ENCODE assay signal across 8 mouse cellular contexts in the genomic region with DNA sequence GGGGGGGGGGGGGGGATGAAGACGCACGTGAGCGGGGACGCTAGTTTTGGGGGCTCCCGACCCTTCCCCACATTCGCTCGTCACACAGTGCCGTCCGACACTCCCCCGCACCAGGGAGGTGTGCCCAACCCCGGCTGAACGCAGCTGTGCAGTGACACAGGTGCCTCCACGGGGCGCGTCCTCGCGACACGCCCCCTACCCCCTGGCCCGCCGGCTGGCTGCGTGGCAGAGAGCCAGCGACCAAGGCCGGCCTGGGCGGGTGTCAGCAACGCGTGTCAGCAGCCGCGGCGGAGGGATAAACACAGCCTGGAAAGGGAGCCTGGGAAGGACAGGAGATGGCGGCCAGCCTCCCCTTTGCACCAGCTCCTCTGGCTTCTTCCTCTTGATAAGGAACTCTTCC. TPM values are rescaled to one million over a fixed set of nuclear protein-coding genes. Genes with fewer than 3 reads are reported as not detected.
DNase-seq lines count a peak whose midpoint lies in the region; ATAC-seq and TF ChIP-seq lines count a peak whose summit lies in the region.

No protein-coding gene starts in this region.

- no peak for TF ChIP-seq POLR2A in cortical plate, adult 2 months (IDR thresholded peaks at IDR 0.05; ENCODE audit: extremely low read depth, insufficient read depth, low read length)
- TF ChIP-seq POLR2A in small intestine, adult 2 months (IDR thresholded peaks at IDR 0.05; ENCODE audit: low read depth, low read length) = no peak

- peak overlapping the region; percentile 53 for H3K4me3 ChIP-seq in left cerebral cortex, adult 2 months
- peak overlapping the region; percentile 50 for H3K4me3 ChIP-seq in cortical plate, adult 2 months (ENCODE audit: insufficient read depth, low read length)
- peak overlapping the region; percentile 48 for H3K4me3 ChIP-seq in hindbrain, embryonic 12.5 days
- peak overlapping the region; percentile 45 for H3K4me3 ChIP-seq in liver, embryonic 16.5 days (ENCODE audit: low read depth, low read length)
- peak overlapping the region; percentile 68 for H3K4me3 ChIP-seq in small intestine, adult 2 months (ENCODE audit: low read depth, low read length)

- H3K4me2 ChIP-seq in hindbrain, embryonic 12.5 days (replicated peaks) = peak overlapping the region; percentile 98
- peak overlapping the region; percentile 65 for H3K4me2 ChIP-seq in liver, embryonic 16.5 days (ENCODE audit: low read depth, low read length)

- ATAC-seq in hindbrain, embryonic 12.5 days (ENCODE audit: low FRiP score) = no peak
- ATAC-seq in liver, embryonic 16.5 days (ENCODE audit: low read depth) = no peak

- peaks cover 3% of the 10 kb centered on the region; the same call in 1 of the 2 replicates for H3K4me1 ChIP-seq in cortical plate, adult 2 months (ENCODE audit: control insufficient read depth, insufficient read depth, low read length)
- H3K4me1 ChIP-seq in hindbrain, embryonic 12.5 days = peaks cover 79% of the 10 kb centered on the region
- peaks cover 38% of the 10 kb centered on the region for H3K4me1 ChIP-seq in liver, embryonic 16.5 days (ENCODE audit: control insufficient read depth, low read depth, low read length)
- H3K4me1 ChIP-seq in small intestine, adult 2 months (ENCODE audit: control insufficient read depth, insufficient read depth, insufficient read length, low read length) = peaks cover 20% of the 10 kb centered on the region

- no peak for DNase-seq in left cerebral cortex, adult 2 months (ENCODE audit: extremely low spot score in 1 of 2, low spot score in 2 of 2)
- DNase-seq in left cerebral cortex, postnatal 4 days = no peak
- DNase-seq in gastrocnemius, postnatal 36 days = no peak
- DNase-seq in left cerebral cortex, postnatal 36 days (ENCODE audit: low spot score in 2 of 2) = no peak

- intact Hi-C loops in left cerebral cortex, adult 2 months (cut with DNase I) = no loop called here
- intact Hi-C loops in left cerebral cortex, postnatal 4 days (cut with DNase I) = no loop called here
- intact Hi-C loops in gastrocnemius, postnatal 36 days (cut with DNase I) = no loop called here
- intact Hi-C loops in left cerebral cortex, postnatal 36 days (cut with DNase I) = no loop called here

- peak overlapping the region; percentile 76 for H3K9ac ChIP-seq in hindbrain, embryonic 12.5 days
- H3K9ac ChIP-seq in liver, embryonic 16.5 days (ENCODE audit: low read depth, low read length) = no peak overlapping the region

- H3K36me3 ChIP-seq in hindbrain, embryonic 12.5 days = no peaks in the 10 kb centered on the region
- H3K36me3 ChIP-seq in liver, embryonic 16.5 days (ENCODE audit: control insufficient read depth, insufficient read depth) = no peaks in the 10 kb centered on the region
- no peaks in the 10 kb centered on the region for H3K36me3 ChIP-seq in small intestine, adult 2 months (ENCODE audit: control insufficient read depth, insufficient read depth, low read length)

- no peak for TF ChIP-seq CTCF in left cerebral cortex, adult 2 months (IDR thresholded peaks at IDR 0.05)
- no peak for TF ChIP-seq CTCF in cortical plate, adult 2 months (IDR thresholded peaks at IDR 0.05; ENCODE audit: extremely low read depth, insufficient read depth, low read length)
- no peak for TF ChIP-seq CTCF in small intestine, adult 2 months (IDR thresholded peaks at IDR 0.05; ENCODE audit: extremely low read depth, insufficient read length, insufficient replicate concordance, low read depth, low read length)

- H3K27me3 ChIP-seq in hindbrain, embryonic 12.5 days = peaks cover 26% of the 10 kb centered on the region
- H3K27me3 ChIP-seq in liver, embryonic 16.5 days (ENCODE audit: control insufficient read depth, insufficient read depth, low read depth, low read length) = peaks cover 58% of the 10 kb centered on the region
- peaks cover 27% of the 10 kb centered on the region for H3K27me3 ChIP-seq in small intestine, adult 2 months (ENCODE audit: control insufficient read depth, insufficient read depth, low read length)

- no peaks in the 10 kb centered on the region for H3K9me3 ChIP-seq in hindbrain, embryonic 12.5 days (replicated peaks)
- no peaks in the 10 kb centered on the region for H3K9me3 ChIP-seq in liver, embryonic 16.5 days (replicated peaks; ENCODE audit: control insufficient read depth, low read length)

- H3K27ac ChIP-seq in left cerebral cortex, adult 2 months = no peak overlapping the region
- no peak overlapping the region for H3K27ac ChIP-seq in cortical plate, adult 2 months (ENCODE audit: insufficient read depth, low read length)
- peak overlapping the region; percentile 60 for H3K27ac ChIP-seq in hindbrain, embryonic 12.5 days
- no peak overlapping the region for H3K27ac ChIP-seq in liver, embryonic 16.5 days (ENCODE audit: low read length)
- peak overlapping the region; percentile 45 for H3K27ac ChIP-seq in small intestine, adult 2 months (ENCODE audit: insufficient read depth, low read depth, low read length)

- WGBS in hindbrain, embryonic 12.5 days = 1% methylated on average over 27 of the region's 30 CpGs
- WGBS in liver, embryonic 16.5 days (ENCODE audit: insufficient replicate concordance) = 1% methylated on average over 30 of the region's 30 CpGs
- under 1% methylated on average over 30 of the region's 30 CpGs for WGBS in small intestine, adult 2 months

RNA-seq across cellular contexts. Expression of a gene that starts 2.9 kb away (rescaled TPM):
- total RNA-seq in left cerebral cortex, adult 2 months (2021) = 10 to 100 TPM; 28.6 to 32.8 TPM
- 10 to 100 TPM; 16.4 to 21.2 TPM for total RNA-seq in left cerebral cortex, postnatal 4 days (2021)
- 27.3 and 29.4 TPM in 2 replicates for polyA plus RNA-seq in cortical plate, adult 2 months (2012; rRNA removed)
- 14.6 and 17.4 TPM in 2 replicates for polyA plus RNA-seq in hindbrain, embryonic 12.5 days (2016; fragmentation: Nextera tagmentation; extraction: Ambion mirVana)
- polyA plus RNA-seq in liver, embryonic 16.5 days (2015; fragmentation: Nextera tagmentation; extraction: Ambion mirVana) = 0.20 and 0.27 TPM in 2 replicates
- 21.9 and 26.3 TPM in 2 replicates for polyA plus RNA-seq in small intestine, adult 2 months (2012; rRNA removed)
- 1 to 10 TPM; 2.2 to 2.6 TPM for total RNA-seq in gastrocnemius, postnatal 36 days (2021)
- 10 to 100 TPM; 32.2 to 32.6 TPM for total RNA-seq in left cerebral cortex, postnatal 36 days (2021)

RNA-seq across cellular contexts. Expression of a gene that starts 16.1 kb away (rescaled TPM):
- 1 to 10 TPM; 8.8 to 9.3 TPM for total RNA-seq in left cerebral cortex, adult 2 months (2021)
- total RNA-seq in left cerebral cortex, postnatal 4 days (2021) = 10 to 100 TPM; 10.0 to 10.2 TPM
- 9.6 and 10.4 TPM in 2 replicates for polyA plus RNA-seq in cortical plate, adult 2 months (2012; rRNA removed)
- 8.8 and 9.0 TPM in 2 replicates for polyA plus RNA-seq in hindbrain, embryonic 12.5 days (2016; fragmentation: Nextera tagmentation; extraction: Ambion mirVana)
- polyA plus RNA-seq in liver, embryonic 16.5 days (2015; fragmentation: Nextera tagmentation; extraction: Ambion mirVana) = 2.0 and 2.2 TPM in 2 replicates
- polyA plus RNA-seq in small intestine, adult 2 months (2012; rRNA removed) = 2.8 and 4.0 TPM in 2 replicates
- 1 to 10 TPM; 4.9 to 5.4 TPM for total RNA-seq in gastrocnemius, postnatal 36 days (2021)
- 10 to 100 TPM in 1 of 2 experiments, 1 to 10 TPM in 1; 6.9 to 10.8 TPM for total RNA-seq in left cerebral cortex, postnatal 36 days (2021)

RNA-seq across cellular contexts. Expression of a gene that starts 43.4 kb away (rescaled TPM):
- 1 to 10 TPM; 4.0 to 4.2 TPM for total RNA-seq in left cerebral cortex, adult 2 months (2021)
- total RNA-seq in left cerebral cortex, postnatal 4 days (2021) = 1 to 10 TPM; 6.4 to 8.1 TPM
- 4.0 and 4.1 TPM in 2 replicates for polyA plus RNA-seq in cortical plate, adult 2 months (2012; rRNA removed)
- polyA plus RNA-seq in hindbrain, embryonic 12.5 days (2016; fragmentation: Nextera tagmentation; extraction: Ambion mirVana) = 0.35 and 0.46 TPM in 2 replicates
- polyA plus RNA-seq in liver, embryonic 16.5 days (2015; fragmentation: Nextera tagmentation; extraction: Ambion mirVana) = 1.8 and 2.9 TPM in 2 replicates
- 0.43 and 1.9 TPM in 2 replicates for polyA plus RNA-seq in small intestine, adult 2 months (2012; rRNA removed)
- not detected for total RNA-seq in gastrocnemius, postnatal 36 days (2021)
- 1 to 10 TPM; 2.4 to 4.4 TPM for total RNA-seq in left cerebral cortex, postnatal 36 days (2021)

RNA-seq across cellular contexts. Expression of a gene that starts 44.9 kb away (rescaled TPM):
- 10 to 100 TPM; 45.3 to 54.9 TPM for total RNA-seq in left cerebral cortex, adult 2 months (2021)
- 10 to 100 TPM; 44.5 to 53.6 TPM for total RNA-seq in left cerebral cortex, postnatal 4 days (2021)
- polyA plus RNA-seq in cortical plate, adult 2 months (2012; rRNA removed) = 54.8 and 57.3 TPM in 2 replicates
- polyA plus RNA-seq in hindbrain, embryonic 12.5 days (2016; fragmentation: Nextera tagmentation; extraction: Ambion mirVana) = 38.7 and 43.5 TPM in 2 replicates
- 29.6 TPM in 2 replicates for polyA plus RNA-seq in liver, embryonic 16.5 days (2015; fragmentation: Nextera tagmentation; extraction: Ambion mirVana)
- polyA plus RNA-seq in small intestine, adult 2 months (2012; rRNA removed) = 53.2 and 83.7 TPM in 2 replicates
- total RNA-seq in gastrocnemius, postnatal 36 days (2021) = 10 to 100 TPM; 37.6 to 38.0 TPM
- total RNA-seq in left cerebral cortex, postnatal 36 days (2021) = 10 to 100 TPM; 52.1 to 57.4 TPM

Comparison
In these comparisons a context has a peak if more than half of its experiments do, and no peak if none do; other contexts are left out.
1. H3K27ac ChIP-seq: peak in hindbrain, embryonic 12.5 days (single experiment) and small intestine, adult 2 months (single experiment); none in left cerebral cortex, adult 2 months (single experiment), cortical plate, adult 2 months (single experiment) and liver, embryonic 16.5 days (single experiment).
2. RNA of a gene that starts 2.9 kb away (total RNA-seq): 28.6 to 32.8 TPM in left cerebral cortex, adult 2 months, 32.2 to 32.6 TPM in left cerebral cortex, postnatal 36 days and 16.4 to 21.2 TPM in left cerebral cortex, postnatal 4 days; 2.2 to 2.6 TPM in gastrocnemius, postnatal 36 days; every median in the first group is over 4 times any median in the second.
3. Peak in every context shown above with its lines, with median percentiles within 50 percentile points of each other: H3K4me3 ChIP-seq.